Mouse (Mus musculus) retina, postnatal 7 days (tissue): ENCODE results near the gene Creb5.
A peak's percentile ranks its signal among the peaks of the same experiment; 100 is the strongest.

Source experiments
- DNase-seq: peaks from one replicate; pipeline ENCODE4 v3.0.0-alpha.2; 2012; ENCODE audit warnings: low read depth, low spot score

The Creb5 gene

GRCm38 (mm10) chr6:53287038-53287561 is at the start of gene Creb5:
TSS of gene Creb5 (plus strand) at chr6:53287270.
- DNase-seq: peak; percentile 51

DNA sequence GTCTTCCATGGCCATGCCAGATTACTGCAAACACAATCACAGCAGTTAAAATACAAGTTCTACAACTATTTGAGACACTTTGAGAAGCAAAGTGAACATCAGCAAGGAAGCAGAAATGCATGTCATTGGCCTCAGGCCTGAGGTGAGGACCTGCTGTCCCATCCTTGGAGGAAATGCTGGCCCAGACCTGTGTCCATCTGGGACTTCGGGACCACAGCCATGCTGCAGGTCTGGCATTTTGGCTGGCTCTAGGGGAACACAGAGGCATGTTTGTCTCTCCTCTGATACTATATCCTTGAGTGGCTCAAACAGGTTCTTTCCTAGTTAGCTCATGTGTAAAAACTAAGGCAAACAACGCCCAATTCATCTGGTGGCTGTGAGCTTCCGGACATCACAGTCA is 27.2 kb upstream of the Creb5 start:
- DNase-seq: no peak

DNA sequence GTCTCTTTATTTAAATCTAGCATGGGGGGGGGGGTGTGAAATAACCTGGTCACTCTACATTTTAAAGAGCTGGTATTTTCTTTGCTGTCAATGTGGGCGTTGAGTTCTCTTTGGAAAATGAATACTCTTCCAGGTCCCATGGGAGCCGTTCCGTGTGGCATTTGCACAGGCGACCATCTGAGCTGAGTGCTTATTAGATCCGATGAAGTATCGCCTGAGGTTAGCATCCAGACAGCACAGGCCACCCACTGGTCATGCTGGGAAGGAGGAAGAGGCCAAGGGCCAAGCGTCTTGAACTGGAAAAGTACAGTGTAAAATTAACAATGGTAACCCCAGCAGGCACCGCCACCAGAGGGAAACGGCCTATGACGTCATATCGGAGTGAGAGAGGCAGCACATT is 24.7 kb upstream of the Creb5 start:
- DNase-seq: no peak

DNA sequence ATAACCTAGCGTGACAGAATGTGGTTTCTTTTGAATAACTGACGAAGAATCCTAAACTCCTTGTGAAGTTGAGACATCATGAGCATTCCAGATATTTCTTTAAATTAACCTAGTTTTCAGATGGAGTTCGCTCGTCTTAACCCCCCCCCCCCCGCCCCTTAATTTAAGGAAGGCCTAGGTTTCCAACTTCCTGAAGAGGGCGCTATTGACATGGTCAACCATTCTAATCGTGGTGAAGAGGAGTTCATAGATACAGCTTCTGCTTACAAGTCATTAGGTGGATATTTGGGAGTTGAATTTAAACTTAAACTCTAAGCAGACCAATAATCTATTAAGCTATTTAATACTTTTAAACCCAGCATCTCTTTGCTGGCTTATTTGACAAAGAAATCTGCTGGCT is 20.0 kb upstream of the Creb5 start:
- DNase-seq: no peak

DNA sequence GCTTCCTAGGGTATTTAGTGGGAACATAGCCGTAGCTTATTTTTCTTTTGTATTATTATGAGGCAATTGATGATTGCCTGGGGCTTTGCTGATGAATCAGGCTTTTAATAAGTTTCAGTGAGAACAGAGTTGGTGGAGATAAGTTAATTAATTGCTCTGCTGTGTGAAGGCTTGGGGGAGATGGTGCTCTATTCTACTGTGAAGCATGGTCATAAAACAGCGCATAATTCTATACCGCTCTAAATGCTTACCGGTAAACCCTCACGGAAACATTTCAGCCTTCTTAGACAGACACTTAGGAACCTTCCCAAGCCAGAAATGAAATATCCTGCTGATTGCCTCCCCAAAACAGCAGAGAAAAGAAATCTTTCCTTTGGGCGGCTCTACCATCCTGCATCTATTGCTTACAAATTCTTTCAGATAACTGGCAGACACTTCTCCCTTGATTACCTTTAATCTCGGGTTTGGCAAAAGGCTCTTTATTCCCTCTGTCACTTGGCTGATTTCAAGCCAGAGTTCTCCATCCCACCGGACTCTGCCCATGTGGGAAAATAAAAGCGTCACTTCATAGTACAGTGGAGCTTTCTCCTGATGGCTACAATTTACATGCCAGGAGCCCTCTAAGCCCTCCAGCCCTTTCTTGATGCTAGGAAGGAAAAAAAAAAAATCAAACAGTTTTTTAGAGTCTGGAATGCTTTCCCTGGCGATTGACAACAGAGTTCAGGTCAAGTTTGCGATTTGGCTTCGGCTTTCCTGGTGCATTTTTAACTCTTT is 19.2 kb upstream of the Creb5 start:
- no peak for DNase-seq

- no peak for DNase-seq
Observed at GRCm38 (mm10) chr6:53271216-53271615, 15.9 kb upstream of the Creb5 start.

GRCm38 (mm10) chr6:53271636-53272035 is 15.4 kb upstream of the Creb5 start:
- no peak for DNase-seq

DNA sequence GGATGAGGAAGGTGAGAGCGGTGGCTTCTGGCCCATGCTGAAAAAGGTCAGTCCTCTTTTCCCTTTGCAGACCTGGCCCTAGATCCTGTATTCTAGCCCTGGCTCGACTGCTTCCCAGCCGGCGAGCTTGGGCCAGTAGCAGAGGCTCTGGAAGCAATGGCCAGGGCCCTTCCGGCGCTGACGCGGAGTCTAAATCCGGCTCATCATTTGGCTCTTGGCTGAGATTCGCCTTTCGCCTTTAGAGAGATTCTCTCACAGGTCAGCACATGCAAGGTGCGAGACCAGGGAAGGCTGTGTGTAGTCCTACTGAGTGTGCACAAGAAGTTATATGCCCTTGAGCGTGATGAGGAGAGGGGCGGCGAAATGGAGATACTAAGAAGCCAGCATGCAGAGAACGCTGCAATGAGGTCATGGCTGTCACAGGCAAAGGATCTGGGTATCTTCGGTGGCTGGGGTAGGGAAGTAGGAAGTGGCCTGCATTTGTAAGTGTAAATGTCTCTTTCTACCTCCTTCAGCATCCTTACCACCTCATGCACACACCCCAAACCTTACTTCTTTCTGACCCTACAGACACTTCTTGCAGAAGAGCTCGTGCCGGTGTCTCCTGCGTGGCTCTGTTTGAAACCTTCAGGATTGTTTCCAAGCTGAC is 557 bp upstream of the Creb5 start:
- DNase-seq: no peak

- DNase-seq: no peak
Observed at GRCm38 (mm10) chr6:53287562-53288381, 702 bp downstream of the Creb5 start.

DNA sequence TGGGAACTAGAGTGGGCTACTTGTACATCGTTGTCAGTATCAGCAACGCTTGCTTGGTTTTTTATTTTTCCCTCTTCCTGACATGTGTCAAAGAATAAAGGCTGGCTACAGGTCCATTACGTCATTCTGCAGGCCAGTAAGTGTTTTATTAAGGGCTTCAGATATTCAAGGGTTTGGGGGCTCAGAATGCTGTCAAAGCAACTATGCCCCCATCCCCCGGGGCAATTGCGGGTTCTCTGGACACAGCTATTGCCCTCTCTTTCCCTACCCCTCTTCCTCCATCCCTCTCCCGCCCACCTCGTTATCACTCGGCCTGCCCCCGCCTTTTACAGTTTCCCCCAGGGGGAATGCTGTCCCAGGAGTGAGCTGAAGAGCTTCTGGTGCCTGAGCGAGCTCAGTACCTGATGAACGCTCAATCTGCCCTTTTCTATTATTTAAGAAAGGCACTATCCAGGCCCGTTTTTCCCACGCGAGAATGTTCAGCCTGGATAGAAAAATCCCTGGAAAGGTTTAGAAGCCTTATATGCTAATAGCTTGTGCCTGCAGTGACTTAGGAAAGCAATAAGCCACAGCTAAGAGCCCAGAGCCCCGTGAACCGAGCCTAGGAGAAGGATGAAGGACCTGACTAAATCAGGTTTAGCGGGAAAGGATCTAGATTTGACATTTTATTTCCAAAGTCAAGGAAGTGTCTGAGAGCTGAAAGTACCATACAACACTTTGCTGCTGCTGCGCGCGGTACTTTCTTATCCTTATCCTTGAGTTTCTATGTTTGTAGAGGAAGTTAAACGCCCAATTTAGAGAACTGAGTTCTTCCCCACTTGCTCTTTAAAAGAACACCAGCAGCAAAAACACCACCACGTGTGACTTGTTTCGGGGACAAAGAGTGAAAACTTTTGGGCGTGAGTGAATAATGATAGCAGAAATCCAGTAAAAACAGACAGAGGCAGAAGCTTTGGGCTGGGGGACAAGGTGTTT is 1.8 kb downstream of the Creb5 start:
- DNase-seq: no peak

DNA sequence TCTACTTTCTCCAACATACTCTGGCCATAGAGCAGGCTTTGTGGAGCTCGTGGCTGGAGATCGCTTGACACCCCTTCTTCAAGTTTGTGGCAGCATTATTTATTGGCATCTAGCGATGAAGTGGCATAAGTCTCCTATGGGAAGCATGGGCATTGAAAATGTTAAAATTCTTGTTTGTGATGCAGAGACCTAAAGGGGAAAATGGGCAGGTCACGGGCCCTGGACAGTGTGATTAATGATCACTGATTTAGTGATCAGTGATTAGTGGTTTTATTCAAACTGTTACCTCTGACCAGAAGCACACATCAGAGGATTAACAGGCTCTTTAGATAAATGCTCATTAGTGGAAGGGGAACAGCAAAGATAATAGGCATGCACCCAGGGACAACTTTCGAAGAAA is 2.6 kb downstream of the Creb5 start:
- DNase-seq: no peak

GRCm38 (mm10) chr6:53290215-53290990 is 3.3 kb downstream of the Creb5 start:
- DNase-seq: no peak

DNA sequence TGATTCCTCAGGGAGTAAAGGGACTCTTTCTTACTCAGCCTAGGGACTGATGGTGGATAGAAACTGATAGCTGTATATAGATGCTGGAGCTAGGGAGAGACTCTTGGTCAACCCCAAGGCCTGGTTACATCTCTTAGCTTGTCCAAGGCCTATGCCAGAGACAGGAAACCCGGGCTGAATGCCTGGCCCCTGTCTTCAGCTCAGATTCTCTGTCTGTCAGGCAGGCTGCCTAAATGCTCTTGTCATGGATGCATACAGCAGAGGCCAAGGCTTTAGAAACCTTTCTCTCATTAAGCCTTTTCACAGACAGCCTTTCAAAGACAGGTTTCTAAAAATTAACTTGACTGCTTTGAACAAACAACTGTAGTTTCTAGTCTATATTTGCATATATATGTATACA is 5.9 kb downstream of the Creb5 start:
- DNase-seq: no peak

GRCm38 (mm10) chr6:53297851-53298250 is 10.8 kb downstream of the Creb5 start:
- DNase-seq: no peak

DNA sequence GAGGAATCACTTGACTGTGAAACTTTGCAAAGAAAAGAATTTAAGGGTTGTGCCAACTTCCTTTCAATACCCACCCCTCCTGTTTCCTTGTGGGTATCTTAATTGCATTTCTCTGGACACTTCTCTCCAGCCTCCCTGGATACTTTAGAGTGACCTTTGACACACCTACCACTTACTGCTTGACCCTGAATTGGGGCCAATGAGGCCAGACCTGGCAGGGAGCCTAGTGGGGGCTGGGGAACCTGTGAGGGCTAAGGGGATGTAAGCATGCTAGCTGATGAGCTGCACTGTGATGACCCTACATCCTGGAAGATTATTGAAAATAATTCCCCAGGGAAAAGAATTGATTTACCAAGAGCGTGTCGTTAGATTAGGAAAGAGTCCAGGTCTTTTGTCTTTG is 17.1 kb downstream of the Creb5 start:
- DNase-seq: no peak

DNA sequence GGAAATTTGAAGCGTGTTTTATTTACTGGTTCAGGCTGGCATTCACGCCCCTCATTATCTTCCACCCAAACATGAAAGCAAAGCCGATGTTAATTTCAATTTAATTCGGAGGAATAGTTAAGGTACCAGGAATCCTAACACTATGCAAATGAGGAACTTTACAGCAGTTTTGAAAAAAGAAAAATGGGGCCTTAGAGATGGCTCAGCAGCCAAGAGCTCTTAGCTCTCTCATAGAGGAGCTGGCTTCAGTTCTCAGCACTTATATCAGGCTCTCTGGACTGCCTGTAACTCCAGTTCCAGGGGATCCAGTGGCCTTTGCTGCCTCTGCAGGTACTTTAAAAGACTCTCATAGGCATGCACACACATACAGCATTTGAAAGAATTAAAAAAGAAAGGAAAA is 19.1 kb downstream of the Creb5 start:
- no peak for DNase-seq

DNA sequence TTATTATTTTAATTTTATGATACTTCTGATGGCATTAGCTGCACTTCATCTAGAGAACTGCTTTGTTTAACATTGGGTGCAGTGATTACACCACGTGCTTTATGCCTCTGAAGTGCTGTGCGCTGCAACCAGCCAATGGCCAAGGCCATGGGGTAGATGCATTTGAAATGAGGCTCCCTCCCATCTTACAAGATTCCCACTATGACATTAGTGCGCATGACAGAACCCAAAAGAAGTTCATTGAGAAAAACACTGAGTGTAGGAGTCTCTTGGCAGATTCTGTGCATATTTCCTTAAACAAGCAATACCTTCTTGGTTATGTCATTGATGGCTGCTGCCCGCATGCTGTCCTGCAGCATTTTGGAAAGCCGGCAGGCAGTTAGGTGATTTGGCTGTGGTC is 19.6 kb downstream of the Creb5 start:
- DNase-seq: no peak

GRCm38 (mm10) chr6:53308684-53309083 is 21.6 kb downstream of the Creb5 start:
- no peak for DNase-seq

DNA sequence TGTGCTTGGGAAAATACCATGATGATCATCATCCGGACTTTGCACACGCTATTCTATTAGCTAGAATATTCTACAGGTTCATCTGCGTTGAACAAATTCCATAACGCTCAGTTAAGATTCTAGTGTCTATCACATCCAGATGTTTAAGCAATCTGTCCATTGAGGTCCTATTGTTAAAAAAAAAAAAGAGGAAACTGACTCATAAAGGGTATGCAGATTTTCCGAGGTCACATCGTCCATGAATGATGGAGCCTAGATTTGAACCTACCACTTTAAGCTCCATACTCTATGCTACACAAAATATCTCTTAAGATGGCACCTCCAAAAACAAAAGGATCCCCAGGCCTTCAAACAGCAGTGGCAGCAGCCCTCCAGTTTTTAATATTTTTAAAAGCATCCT is 26.5 kb downstream of the Creb5 start:
- no peak for DNase-seq

DNA sequence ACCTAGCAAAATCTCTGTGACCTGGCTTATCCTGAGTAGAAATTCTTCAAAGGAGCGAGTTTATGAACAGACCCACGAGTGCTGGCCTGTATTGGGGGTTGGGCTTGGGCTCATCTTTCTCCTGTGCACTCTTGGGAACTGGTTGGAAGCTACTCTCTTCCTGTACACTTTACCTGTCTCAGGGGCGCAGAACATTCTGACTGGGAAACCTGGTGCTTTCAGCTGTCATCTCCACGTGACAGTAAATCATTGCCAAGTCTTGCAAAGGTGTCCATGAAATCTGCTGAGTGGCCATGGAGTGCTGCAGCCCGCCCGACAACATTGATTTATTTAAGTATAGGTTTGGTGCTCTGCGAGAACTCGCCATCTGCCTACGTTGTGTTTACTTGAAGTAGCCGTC is 27.1 kb downstream of the Creb5 start:
- no peak for DNase-seq
